Mouse (Mus musculus): ENCODE measurements around the gene Nrbf2. TPM values are rescaled to one million over a fixed set of nuclear protein-coding genes. Genes with fewer than 3 reads are reported as not detected.
A peak's percentile ranks its signal among the peaks of the same experiment; 100 is the strongest.

Gene Nrbf2
- polyA plus RNA-seq (2015; fragmentation: Nextera tagmentation; extraction: Ambion mirVana) = 17.5 and 20.2 TPM in 2 replicates

DNA sequence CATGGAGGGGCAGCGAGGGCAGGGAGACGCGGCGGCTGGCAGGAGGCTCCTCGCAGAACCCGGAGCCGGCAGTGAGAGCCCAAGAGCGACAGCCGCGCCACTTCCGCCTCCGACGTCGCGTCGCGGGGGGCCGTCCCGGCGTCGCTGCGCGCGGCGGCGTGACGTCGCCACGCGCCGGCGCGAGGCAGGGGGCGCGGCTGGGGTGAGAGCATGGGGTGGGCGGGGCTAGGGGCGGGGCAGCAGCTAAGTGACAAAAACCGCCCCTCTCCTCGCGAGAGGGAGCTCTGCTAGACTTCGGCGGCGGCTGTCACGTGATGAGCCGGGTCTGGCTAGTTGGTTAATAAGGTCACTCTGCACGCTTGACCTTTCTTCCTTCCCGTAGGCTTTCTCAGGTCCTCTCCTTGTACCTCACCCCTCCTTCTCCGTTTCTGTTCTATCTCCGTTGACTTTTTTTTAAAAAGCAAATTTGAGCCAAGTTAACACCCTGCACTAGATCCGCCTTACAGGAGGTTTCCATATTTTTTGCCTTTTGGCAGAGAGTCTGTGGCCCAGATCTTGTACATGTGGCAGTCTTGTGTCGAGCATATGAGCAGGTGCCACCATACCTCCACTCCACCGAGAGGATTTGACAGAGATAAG lies at the start of gene Nrbf2:
Gene Nrbf2 (minus strand): TSS at position 130 of the 639 bp plus-strand sequence.
- 3% methylated on average over 44 of the region's 52 CpGs for WGBS (ENCODE audit: insufficient replicate concordance)
- peak; percentile 94 for DNase-seq
- Histone ChIP-seq H3K36me3 (replicated peaks; ENCODE audit: insufficient read depth, low read length) (no peaks in the 10 kb centered on the region), H3K9me3 (ENCODE audit: low read length) (no peaks in the 10 kb centered on the region), H3K27me3 (ENCODE audit: insufficient read depth, low read length) (no peaks in the 10 kb centered on the region), H3K27ac (ENCODE audit: low read depth) (peak within 1 kb of the TSS; percentile 88), H3K4me2 (ENCODE audit: low read depth, low read length) (peak within 1 kb of the TSS; percentile 81), H3K4me3 (ENCODE audit: low read depth, low read length) (peak within 1 kb of the TSS; percentile 72), H3K9ac (replicated peaks) (peak within 1 kb of the TSS; percentile 89), H3K4me1 (ENCODE audit: insufficient read depth) (peaks cover 31% of the 10 kb centered on the region)
- peak; percentile 97 for ATAC-seq
- TF ChIP-seq CTCF (IDR thresholded peaks at IDR 0.05; ENCODE audit: low read depth) (peak; percentile 26; the same call in 1 of the 2 replicates), EP300 (IDR thresholded peaks at IDR 0.05; ENCODE audit: low read depth) (peak; percentile 30; the same call in 1 of the 2 replicates)

DNA sequence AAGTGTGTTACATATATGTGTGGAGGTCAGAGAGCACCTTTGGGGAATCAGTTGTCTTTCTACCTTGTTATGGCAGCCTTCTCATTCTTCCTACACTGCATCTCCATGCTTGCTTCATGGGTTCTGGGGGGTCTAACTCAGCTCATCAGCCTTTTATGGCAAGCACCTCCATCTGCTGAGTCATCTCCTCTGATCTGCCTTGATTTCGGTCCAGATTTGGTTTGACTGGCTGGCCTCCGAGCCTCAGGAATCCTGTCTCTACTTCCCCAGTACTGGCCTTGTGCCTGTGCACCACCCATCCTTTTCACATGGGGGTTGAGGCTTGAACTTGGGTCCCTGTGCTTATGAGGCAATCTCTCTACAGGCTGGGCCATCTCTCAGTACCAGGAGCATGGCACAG lies 45.5 kb upstream of the Nrbf2 start:
- no peaks in the 10 kb centered on the region for H3K4me1 ChIP-seq (ENCODE audit: insufficient read depth)
- no peak overlapping the region for H3K27ac ChIP-seq (ENCODE audit: low read depth)
- no peaks in the 10 kb centered on the region for H3K9me3 ChIP-seq (ENCODE audit: low read length)
- TF ChIP-seq CTCF (IDR thresholded peaks at IDR 0.05; ENCODE audit: low read depth) (no peak), EP300 (IDR thresholded peaks at IDR 0.05; ENCODE audit: low read depth) (no peak)
- DNase-seq (no peak), ATAC-seq (no peak)
- H3K36me3 ChIP-seq (replicated peaks; ENCODE audit: insufficient read depth, low read length) = no peaks in the 10 kb centered on the region
- H3K27me3 ChIP-seq (ENCODE audit: insufficient read depth, low read length) = no peaks in the 10 kb centered on the region
- H3K4me3 ChIP-seq (ENCODE audit: low read depth, low read length) = no peak overlapping the region
- H3K9ac ChIP-seq (replicated peaks) = no peak overlapping the region
- 67% methylated on average over 2 of the region's 2 CpGs for whole genome bisulfite sequencing (ENCODE audit: insufficient replicate concordance)
- H3K4me2 ChIP-seq (ENCODE audit: low read depth, low read length) = no peak overlapping the region

DNA sequence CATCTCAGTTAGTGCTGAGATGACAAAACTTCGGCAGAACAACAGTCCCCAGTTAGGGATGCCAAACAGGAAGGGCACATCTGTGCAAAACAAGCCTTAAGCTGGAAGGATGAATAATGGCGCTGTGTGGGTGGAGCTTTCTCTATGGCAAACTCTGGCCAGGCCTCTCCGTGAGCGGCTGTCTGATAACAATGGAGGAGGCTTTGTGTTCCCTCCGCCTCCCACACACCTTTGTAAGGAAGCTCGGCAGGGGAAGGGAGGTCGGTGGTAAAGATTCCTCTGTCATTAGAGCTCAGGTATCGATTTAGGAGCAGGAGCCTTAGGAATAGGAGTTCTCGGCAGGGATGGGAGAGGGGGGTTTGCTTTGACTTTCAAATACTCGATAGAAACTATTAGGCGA lies 44.6 kb upstream of the Nrbf2 start:
- H3K36me3 ChIP-seq (replicated peaks; ENCODE audit: insufficient read depth, low read length) = no peaks in the 10 kb centered on the region
- H3K4me2 ChIP-seq (ENCODE audit: low read depth, low read length) = no peak overlapping the region
- ATAC-seq (no peak), DNase-seq (no peak)
- H3K27ac ChIP-seq (ENCODE audit: low read depth) = no peak overlapping the region
- no peaks in the 10 kb centered on the region for H3K27me3 ChIP-seq (ENCODE audit: insufficient read depth, low read length)
- H3K4me3 ChIP-seq (ENCODE audit: low read depth, low read length) = no peak overlapping the region
- H3K9ac ChIP-seq (replicated peaks) = no peak overlapping the region
- H3K4me1 ChIP-seq (ENCODE audit: insufficient read depth) = no peaks in the 10 kb centered on the region
- WGBS (ENCODE audit: insufficient replicate concordance) = 49% methylated on average over 11 of the region's 11 CpGs
- H3K9me3 ChIP-seq (ENCODE audit: low read length) = no peaks in the 10 kb centered on the region
- TF ChIP-seq EP300 (IDR thresholded peaks at IDR 0.05; ENCODE audit: low read depth) = no peak
- TF ChIP-seq CTCF (IDR thresholded peaks at IDR 0.05; ENCODE audit: low read depth) = no peak

DNA sequence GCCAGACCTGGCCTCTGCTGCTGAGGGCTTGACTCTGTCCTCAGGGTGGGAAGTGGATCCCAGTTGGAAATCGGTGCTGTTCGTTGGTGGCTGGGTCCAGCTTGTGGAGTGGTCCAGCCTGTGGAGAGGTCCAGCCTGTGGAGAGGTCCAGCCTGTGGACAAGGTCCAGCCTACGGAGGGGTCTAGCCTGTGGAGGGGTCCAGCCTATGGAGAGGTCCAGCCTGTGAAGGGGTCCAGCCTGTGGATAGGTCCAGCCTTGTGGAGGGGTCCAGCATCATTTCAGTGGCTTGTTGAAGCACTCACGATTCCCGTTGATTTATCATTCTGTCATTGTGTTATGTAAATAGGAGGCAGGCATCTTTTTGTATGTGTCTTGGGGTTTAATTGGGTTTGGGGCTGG lies 43.1 kb upstream of the Nrbf2 start:
- DNase-seq (no peak), ATAC-seq (no peak)
- no peaks in the 10 kb centered on the region for H3K9me3 ChIP-seq (ENCODE audit: low read length)
- H3K4me2 ChIP-seq (ENCODE audit: low read depth, low read length) = no peak overlapping the region
- H3K4me3 ChIP-seq (ENCODE audit: low read depth, low read length) = no peak overlapping the region
- no peaks in the 10 kb centered on the region for H3K36me3 ChIP-seq (replicated peaks; ENCODE audit: insufficient read depth, low read length)
- no peaks in the 10 kb centered on the region for H3K4me1 ChIP-seq (ENCODE audit: insufficient read depth)
- TF ChIP-seq CTCF (IDR thresholded peaks at IDR 0.05; ENCODE audit: low read depth) = no peak
- no peak for TF ChIP-seq EP300 (IDR thresholded peaks at IDR 0.05; ENCODE audit: low read depth)
- no peak overlapping the region for H3K27ac ChIP-seq (ENCODE audit: low read depth)
- no peak overlapping the region for H3K9ac ChIP-seq (replicated peaks)
- WGBS (ENCODE audit: insufficient replicate concordance) = 82% methylated on average over 5 of the region's 5 CpGs
- H3K27me3 ChIP-seq (ENCODE audit: insufficient read depth, low read length) = no peaks in the 10 kb centered on the region

DNA sequence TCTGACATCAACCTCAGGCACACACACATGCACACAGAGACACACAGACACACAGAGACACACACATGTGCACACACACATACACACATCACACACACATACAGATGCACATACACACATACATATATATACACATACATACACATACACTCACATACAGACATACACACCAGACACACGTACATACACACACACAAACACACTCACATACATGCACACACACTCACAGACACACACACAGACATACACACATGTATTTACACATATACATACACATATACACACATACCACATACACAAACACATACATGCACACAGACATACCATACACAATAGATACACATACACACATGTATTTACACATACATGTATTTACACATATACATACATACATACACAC lies 38.9 kb upstream of the Nrbf2 start:
- Histone ChIP-seq H3K4me2 (ENCODE audit: low read depth, low read length) (no peak overlapping the region), H3K27ac (ENCODE audit: low read depth) (no peak overlapping the region), H3K9me3 (ENCODE audit: low read length) (no peaks in the 10 kb centered on the region), H3K4me1 (ENCODE audit: insufficient read depth) (no peaks in the 10 kb centered on the region), H3K27me3 (ENCODE audit: insufficient read depth, low read length) (no peaks in the 10 kb centered on the region), H3K4me3 (ENCODE audit: low read depth, low read length) (no peak overlapping the region), H3K36me3 (replicated peaks; ENCODE audit: insufficient read depth, low read length) (no peaks in the 10 kb centered on the region), H3K9ac (replicated peaks) (no peak overlapping the region)
- 78% methylated on average over 1 of the region's 1 CpGs for WGBS (ENCODE audit: insufficient replicate concordance)
- no peak for ATAC-seq
- no peak for DNase-seq
- TF ChIP-seq CTCF (IDR thresholded peaks at IDR 0.05; ENCODE audit: low read depth) (no peak), EP300 (IDR thresholded peaks at IDR 0.05; ENCODE audit: low read depth) (no peak)

DNA sequence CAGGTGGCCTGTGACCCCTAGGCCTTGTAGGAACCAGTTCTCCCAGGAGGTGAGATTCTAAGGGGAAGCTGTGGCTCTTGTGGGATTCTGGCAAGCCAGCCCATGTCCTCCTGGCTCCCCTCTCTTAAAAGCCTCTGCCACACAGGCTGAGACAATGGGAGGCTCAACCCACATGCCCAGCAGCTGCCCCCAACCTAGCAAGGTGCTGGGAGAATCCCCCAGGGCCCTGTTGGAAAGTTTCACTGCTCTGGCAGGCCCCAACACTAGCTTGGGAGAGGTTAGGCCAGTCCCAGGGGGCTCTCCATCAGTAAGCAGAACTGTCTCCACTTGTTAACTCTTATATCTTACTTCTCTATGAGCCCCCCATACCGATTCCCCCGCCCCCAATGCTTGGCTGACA lies 36.3 kb upstream of the Nrbf2 start:
- Histone ChIP-seq H3K9ac (replicated peaks) (no peak overlapping the region), H3K4me3 (ENCODE audit: low read depth, low read length) (no peak overlapping the region), H3K4me2 (ENCODE audit: low read depth, low read length) (no peak overlapping the region), H3K27ac (ENCODE audit: low read depth) (no peak overlapping the region), H3K4me1 (ENCODE audit: insufficient read depth) (no peaks in the 10 kb centered on the region), H3K27me3 (ENCODE audit: insufficient read depth, low read length) (no peaks in the 10 kb centered on the region), H3K9me3 (ENCODE audit: low read length) (no peaks in the 10 kb centered on the region), H3K36me3 (replicated peaks; ENCODE audit: insufficient read depth, low read length) (no peaks in the 10 kb centered on the region)
- DNase-seq (no peak), ATAC-seq (no peak)
- TF ChIP-seq EP300 (IDR thresholded peaks at IDR 0.05; ENCODE audit: low read depth) (no peak), CTCF (IDR thresholded peaks at IDR 0.05; ENCODE audit: low read depth) (no peak)
- WGBS (ENCODE audit: insufficient replicate concordance) = 60% methylated on average over 2 of the region's 2 CpGs

All from liver, postnatal 0 days (tissue).